ENCODE assay signal across 9 mouse cellular contexts in the genomic region with DNA sequence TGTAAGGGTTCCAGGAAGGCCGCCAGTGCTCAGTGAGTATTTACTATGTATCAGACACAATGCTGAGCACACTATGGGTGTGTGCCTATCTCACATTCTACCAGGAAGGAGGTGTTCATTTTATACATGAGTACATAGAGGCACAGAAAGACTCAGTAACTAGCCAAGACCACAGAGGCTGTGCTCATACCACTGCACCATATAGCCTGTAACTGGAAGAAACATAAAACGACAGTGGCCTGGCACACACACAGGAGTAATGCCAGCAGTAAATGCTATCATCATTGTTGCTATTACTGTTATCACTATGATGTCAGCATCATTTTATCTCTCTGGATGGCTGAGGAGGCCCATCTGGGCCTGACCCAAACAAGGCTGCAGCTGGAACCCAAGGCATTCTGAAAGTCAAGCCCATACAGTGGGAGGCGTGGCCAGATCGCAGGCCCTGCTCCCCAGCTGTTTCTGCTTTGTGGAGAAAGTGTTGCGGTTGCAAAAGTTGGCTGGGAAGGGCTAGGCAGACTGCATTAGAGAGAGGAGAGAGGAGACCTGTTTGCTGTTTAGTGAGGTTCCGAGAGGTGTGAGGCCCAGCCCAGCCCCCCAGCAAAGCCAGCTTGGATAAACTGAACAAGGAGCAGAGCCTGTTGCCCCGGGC.
DNase-seq lines count a peak whose midpoint lies in the region; ATAC-seq lines count a peak whose summit lies in the region.
"Had no signal": no experiment of that assay in that cellular context is flagged by ENCODE, and none has a peak within 500 bp of the region (broad histone marks: within the 10 kb centered on the region; RNA-seq: fewer than 3 reads in every experiment).

No protein-coding gene starts in this region.

- peaks cover 32% of the 10 kb centered on the region for H3K4me1 ChIP-seq in heart, embryonic 15.5 days (replicated peaks)
- H3K4me1 ChIP-seq in embryonic facial prominence, embryonic 15.5 days: peaks cover 47% of the 10 kb centered on the region
- H3K4me1 ChIP-seq in hindbrain, embryonic 11.5 days (replicated peaks; ENCODE audit: control insufficient read depth, insufficient read depth, low read length): no peaks in the 10 kb centered on the region

- peak; percentile 65 for ATAC-seq in heart, embryonic 15.5 days (replicated peaks; ENCODE audit: insufficient number of reproducible peaks, insufficient read depth, low FRiP score, low read depth)
- ATAC-seq in embryonic facial prominence, embryonic 15.5 days (ENCODE audit: insufficient number of reproducible peaks, low FRiP score, low TSS enrichment, low read depth): peak; percentile 85
- 0 out of 2 replicates have a peak, but pooled peaks have one; percentile 17 for ATAC-seq in megakaryocyte, adult 5-6 weeks (ENCODE audit: poor library complexity, severe bottlenecking)
- ATAC-seq in hindbrain, embryonic 11.5 days (ENCODE audit: low FRiP score): no peak

- no peaks in the 10 kb centered on the region for H3K36me3 ChIP-seq in heart, embryonic 15.5 days
- no peaks in the 10 kb centered on the region for H3K36me3 ChIP-seq in embryonic facial prominence, embryonic 15.5 days
- H3K36me3 ChIP-seq in hindbrain, embryonic 11.5 days (ENCODE audit: control insufficient read depth, insufficient read depth, low read length): no peaks in the 10 kb centered on the region

- no peaks in the 10 kb centered on the region for H3K27me3 ChIP-seq in heart, embryonic 15.5 days
- no peaks in the 10 kb centered on the region for H3K27me3 ChIP-seq in embryonic facial prominence, embryonic 15.5 days
- no peaks in the 10 kb centered on the region for H3K27me3 ChIP-seq in hindbrain, embryonic 11.5 days (ENCODE audit: control insufficient read depth, insufficient read depth, low read length)

- WGBS in heart, embryonic 15.5 days: 44% methylated on average over 7 of the region's 7 CpGs
- WGBS in embryonic facial prominence, embryonic 15.5 days: 28% methylated on average over 7 of the region's 7 CpGs
- WGBS in hindbrain, embryonic 11.5 days: 65% methylated on average over 7 of the region's 7 CpGs

- no peak overlapping the region for H3K4me3 ChIP-seq in heart, embryonic 15.5 days
- no peak overlapping the region for H3K4me3 ChIP-seq in embryonic facial prominence, embryonic 15.5 days (replicated peaks)
- H3K4me3 ChIP-seq in hindbrain, embryonic 11.5 days (ENCODE audit: low read depth, low read length): no peak overlapping the region

- H3K4me2 ChIP-seq in heart, embryonic 15.5 days: no peak overlapping the region
- peak overlapping the region; percentile 15; the same call in 1 of the 2 replicates for H3K4me2 ChIP-seq in embryonic facial prominence, embryonic 15.5 days (replicated peaks)
- no peak overlapping the region for H3K4me2 ChIP-seq in hindbrain, embryonic 11.5 days (replicated peaks; ENCODE audit: low read depth, low read length)

- H3K9ac ChIP-seq in heart, embryonic 15.5 days: no peak overlapping the region
- no peak overlapping the region for H3K9ac ChIP-seq in embryonic facial prominence, embryonic 15.5 days
- no peak overlapping the region for H3K9ac ChIP-seq in hindbrain, embryonic 11.5 days (ENCODE audit: low read depth, low read length)

- H3K9me3 ChIP-seq in heart, embryonic 15.5 days (replicated peaks): no peaks in the 10 kb centered on the region
- H3K9me3 ChIP-seq in embryonic facial prominence, embryonic 15.5 days (replicated peaks): no peaks in the 10 kb centered on the region
- no peaks in the 10 kb centered on the region for H3K9me3 ChIP-seq in hindbrain, embryonic 11.5 days (ENCODE audit: control insufficient read depth, low read length)

- no peak for DNase-seq in heart, adult 8-10 months (ENCODE audit: low spot score)
- DNase-seq in A20 (ENCODE audit: low read depth, low spot score): peak; percentile 35
- no peak for DNase-seq in adrenal gland, postnatal 4 days (ENCODE audit: low spot score in 2 of 2)
- DNase-seq in hindbrain, embryonic 11.5 days (ENCODE audit: low spot score): no peak
- DNase-seq in left cerebral cortex, adult 8-10 months (ENCODE audit: low spot score in 2 of 2): no peak
- DNase-seq: layer of hippocampus, postnatal 36 days had no signal

- peak overlapping the region; percentile 58; the same call in 1 of the 2 replicates for H3K27ac ChIP-seq in heart, embryonic 15.5 days
- peak overlapping the region; percentile 85 for H3K27ac ChIP-seq in embryonic facial prominence, embryonic 15.5 days (replicated peaks)
- no peak overlapping the region for H3K27ac ChIP-seq in hindbrain, embryonic 11.5 days (ENCODE audit: low read depth, low read length)
